Mouse (Mus musculus): ENCODE results near the gene Lgals1. TPM values are rescaled to one million over a fixed set of nuclear protein-coding genes. Genes with fewer than 3 reads are reported as not detected.

Lgals1 gene
- 1,085 and 1,245 TPM in 2 replicates for polyA plus RNA-seq (2012; ENCODE audit: insufficient read depth, insufficient read length, missing spikeins)

DNA sequence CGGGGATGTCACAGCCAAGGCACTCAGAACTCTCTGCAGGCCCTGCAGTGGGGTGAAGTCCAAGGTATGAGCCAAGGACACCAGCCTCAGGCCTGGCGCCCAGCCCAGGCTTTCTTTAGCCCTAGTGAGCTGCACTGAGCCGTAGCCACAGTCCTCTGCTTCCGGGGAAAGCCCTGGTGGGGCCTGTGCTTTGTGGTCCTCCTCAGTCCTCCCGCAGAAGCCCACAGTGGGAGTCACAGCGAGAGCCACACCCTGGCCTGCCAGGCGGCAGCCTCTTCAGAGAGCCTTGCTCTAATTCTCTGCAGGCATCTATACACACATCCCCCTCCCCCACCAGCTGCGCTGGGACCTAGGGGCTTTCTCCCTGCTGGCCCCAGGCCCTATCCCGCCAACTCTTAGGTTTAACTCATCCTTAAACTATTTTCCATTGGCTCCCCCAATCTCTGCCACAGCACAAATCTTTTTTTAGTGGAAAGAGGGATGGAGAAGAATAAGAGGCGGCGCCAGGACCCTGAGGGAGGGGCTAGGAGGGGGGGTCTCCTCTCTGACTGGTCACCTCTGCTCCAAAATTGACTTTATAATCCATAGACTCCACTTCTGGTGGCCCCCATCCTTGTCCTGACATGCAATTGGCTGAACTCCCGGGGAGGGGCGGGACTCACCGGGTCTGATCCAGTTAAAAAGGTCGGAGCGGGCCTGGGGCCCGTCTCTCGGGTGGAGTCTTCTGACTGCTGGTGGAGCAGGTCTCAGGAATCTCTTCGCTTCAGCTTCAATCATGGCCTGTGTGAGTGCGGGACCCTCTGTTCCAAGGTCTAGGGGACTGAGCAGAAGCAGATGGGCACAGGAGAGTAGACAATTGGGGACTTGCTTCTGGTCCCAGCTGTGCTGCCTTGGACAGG is at the start of gene Lgals1:
TSS of gene Lgals1 (plus strand) at position 705 of the 899 bp plus-strand sequence.
- TF ChIP-seq POLR2A (IDR thresholded peaks at IDR 0.05; ENCODE audit: borderline replicate concordance, low read depth, low read length) = peak; percentile 98
- no peak for TF ChIP-seq CTCF (IDR thresholded peaks at IDR 0.05; ENCODE audit: low read depth, low read length)

DNA sequence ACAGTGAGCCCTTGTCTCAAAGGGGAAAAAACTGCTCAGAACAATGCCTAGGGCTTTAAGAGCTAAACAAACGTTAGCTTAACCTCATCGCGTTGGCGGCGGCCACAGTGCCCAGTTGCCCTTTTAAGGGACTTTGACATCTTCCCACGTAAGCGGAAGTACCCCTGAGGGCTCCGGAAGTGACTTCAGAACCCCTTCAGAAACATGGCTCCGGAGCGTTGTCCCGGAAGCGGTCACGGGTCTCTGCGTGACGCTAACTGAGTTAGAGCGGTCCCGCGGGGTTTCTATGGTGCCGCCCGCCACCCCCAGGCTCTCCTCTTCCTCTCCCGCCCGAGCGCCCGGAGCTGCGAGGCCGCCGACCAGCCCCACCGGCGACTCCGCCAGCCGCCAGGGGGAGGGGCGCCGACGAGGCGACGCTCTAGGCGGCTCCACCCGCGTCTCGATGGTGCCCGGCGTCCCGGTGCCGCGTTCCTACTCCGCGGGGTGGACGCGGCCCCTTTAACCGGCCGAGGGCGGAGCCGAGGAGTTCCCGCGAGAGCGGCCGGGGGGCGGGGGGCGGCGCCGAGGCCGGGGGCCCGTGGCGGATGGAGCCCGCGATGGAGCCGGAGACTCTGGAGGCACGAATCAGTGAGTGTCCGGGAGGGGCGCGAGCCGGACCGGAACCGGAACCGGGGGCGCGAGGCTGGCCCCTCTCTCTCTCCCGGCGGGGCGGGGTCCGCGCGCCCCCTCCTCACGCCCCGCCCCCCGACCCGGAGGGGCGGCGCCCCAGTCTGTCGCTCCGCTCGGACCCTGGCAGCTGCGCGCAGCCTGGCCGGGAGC is 49.3 kb upstream of the Lgals1 start, which contains the start of gene Gga1:
TSS of gene Gga1 (plus strand) at position 200 of the 819 bp plus-strand sequence.
- peaks cover 22% of the 10 kb centered on the region for H3K4me1 ChIP-seq (ENCODE audit: control insufficient read depth, insufficient read depth, low read length)
- TF ChIP-seq POLR2A (IDR thresholded peaks at IDR 0.05; ENCODE audit: borderline replicate concordance, low read depth, low read length) = no peak
- TF ChIP-seq CTCF (IDR thresholded peaks at IDR 0.05; ENCODE audit: low read depth, low read length) = no peak

More for the DNA sequence above, at the start of gene Lgals1:
- H3K4me3 ChIP-seq (ENCODE audit: insufficient read depth, low read length) = peak within 1 kb of the TSS; percentile 87
- H3K27ac ChIP-seq (ENCODE audit: insufficient read depth, low read depth, low read length) = peak within 1 kb of the TSS; percentile 93
- peaks cover 17% of the 10 kb centered on the region for H3K4me1 ChIP-seq (ENCODE audit: control insufficient read depth, insufficient read depth, low read length)

DNA sequence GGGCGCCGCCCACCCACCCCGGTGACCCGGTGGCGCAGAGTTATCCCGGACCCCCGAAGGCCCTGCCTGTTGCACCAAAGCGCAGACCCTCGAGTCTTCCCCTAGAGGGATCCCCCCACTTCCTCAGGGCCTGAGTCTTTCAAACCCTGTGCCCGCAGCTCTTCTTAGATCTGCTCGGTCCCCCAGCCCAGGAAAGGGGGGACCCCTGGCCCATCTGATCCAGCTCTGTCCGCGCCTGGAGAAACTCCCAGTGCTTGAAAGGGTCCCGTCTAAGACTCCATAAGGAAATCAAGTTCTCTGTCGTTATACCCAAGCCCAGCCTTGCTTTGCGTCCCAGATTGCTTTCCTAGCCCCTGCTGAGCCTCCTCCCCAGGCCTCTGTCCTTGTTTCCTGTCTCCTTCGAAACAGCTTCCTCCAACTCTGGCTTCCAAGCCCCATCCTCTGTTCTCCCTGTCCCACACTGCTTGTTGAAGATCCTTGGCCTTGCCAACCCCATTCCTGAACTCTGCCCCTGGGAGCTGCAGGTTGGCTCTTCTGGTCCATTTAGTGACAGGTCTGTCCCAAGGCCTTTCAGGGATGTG is 48.6 kb upstream of the Lgals1 start:
- Histone ChIP-seq H3K4me1 (ENCODE audit: control insufficient read depth, insufficient read depth, low read length) (peaks cover 22% of the 10 kb centered on the region), H3K4me3 (ENCODE audit: insufficient read depth, low read length) (peak overlapping the region; percentile 65), H3K27ac (ENCODE audit: insufficient read depth, low read depth, low read length) (peak overlapping the region; percentile 90)
- TF ChIP-seq POLR2A (IDR thresholded peaks at IDR 0.05; ENCODE audit: borderline replicate concordance, low read depth, low read length) (no peak), CTCF (IDR thresholded peaks at IDR 0.05; ENCODE audit: low read depth, low read length) (0 out of 2 replicates have a peak, but pooled peaks have one; percentile 9)

More for the DNA sequence above, 49.3 kb upstream of the Lgals1 start, which contains the start of gene Gga1:
- Histone ChIP-seq H3K4me3 (ENCODE audit: insufficient read depth, low read length) (peak within 1 kb of the TSS; percentile 65), H3K27ac (ENCODE audit: insufficient read depth, low read depth, low read length) (peak within 1 kb of the TSS; percentile 90)

DNA sequence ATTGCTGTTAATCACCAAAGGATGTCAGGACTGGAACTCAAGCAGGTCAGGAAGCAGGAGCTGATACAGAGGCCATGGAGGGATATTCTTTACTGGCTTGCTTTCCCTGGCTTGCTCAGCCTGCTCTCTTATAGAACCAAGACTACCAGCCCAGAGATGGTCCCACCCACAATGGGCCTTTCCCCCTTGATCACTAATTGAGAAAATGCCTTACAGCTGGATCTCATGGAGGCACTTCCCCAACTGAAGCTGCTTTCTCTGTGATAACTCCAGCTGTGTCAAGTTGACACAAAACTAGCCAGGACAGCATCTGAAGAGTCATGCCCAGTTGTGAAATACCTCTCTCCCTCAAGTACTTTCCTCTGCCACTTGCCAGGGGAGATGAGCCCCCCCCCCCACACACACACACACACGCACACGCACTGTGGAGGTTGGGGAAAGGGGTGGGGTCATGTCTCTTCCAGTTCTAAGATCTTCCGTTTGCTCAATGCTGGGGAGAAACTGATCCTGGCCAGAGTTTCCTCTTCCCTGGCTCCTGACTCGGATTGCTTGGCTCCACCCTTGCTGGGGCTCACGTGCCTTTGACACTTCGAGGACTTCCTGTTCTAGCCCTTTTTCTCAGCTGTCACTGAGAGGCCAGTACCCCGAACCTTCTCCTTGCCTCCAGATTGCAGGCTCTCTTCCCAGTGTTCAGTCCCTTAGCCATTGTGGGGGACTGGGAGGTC is 47.6 kb upstream of the Lgals1 start:
- H3K4me1 ChIP-seq (ENCODE audit: control insufficient read depth, insufficient read depth, low read length) = peaks cover 22% of the 10 kb centered on the region
- peak overlapping the region; percentile 41 for H3K4me3 ChIP-seq (ENCODE audit: insufficient read depth, low read length)
- H3K27ac ChIP-seq (ENCODE audit: insufficient read depth, low read depth, low read length) = peak overlapping the region; percentile 91

DNA sequence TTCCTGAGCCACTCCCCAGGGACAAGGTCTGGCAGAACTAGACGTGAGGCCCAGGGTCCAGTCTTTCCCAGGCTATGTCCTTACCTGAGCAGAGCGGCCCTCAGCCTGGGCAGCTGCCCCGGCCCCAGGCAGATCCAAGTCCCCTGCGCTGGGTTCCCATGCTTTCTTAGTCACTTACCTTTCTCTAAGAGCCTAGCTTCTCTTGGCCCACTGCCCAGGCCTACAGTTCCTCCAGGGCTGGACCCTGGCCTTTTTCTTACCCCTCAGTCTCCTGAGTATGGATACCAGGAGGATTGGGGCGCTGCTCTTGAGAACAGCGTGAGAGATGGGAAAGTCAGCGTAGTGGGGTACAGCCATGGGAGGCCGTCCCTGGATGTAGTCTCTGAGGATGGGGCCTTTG is 46.1 kb upstream of the Lgals1 start:
- Histone ChIP-seq H3K4me3 (ENCODE audit: insufficient read depth, low read length) (no peak overlapping the region), H3K27ac (ENCODE audit: insufficient read depth, low read depth, low read length) (no peak overlapping the region), H3K4me1 (ENCODE audit: control insufficient read depth, insufficient read depth, low read length) (peaks cover 22% of the 10 kb centered on the region)
- TF ChIP-seq CTCF (IDR thresholded peaks at IDR 0.05; ENCODE audit: low read depth, low read length) (no peak), POLR2A (IDR thresholded peaks at IDR 0.05; ENCODE audit: borderline replicate concordance, low read depth, low read length) (no peak)

DNA sequence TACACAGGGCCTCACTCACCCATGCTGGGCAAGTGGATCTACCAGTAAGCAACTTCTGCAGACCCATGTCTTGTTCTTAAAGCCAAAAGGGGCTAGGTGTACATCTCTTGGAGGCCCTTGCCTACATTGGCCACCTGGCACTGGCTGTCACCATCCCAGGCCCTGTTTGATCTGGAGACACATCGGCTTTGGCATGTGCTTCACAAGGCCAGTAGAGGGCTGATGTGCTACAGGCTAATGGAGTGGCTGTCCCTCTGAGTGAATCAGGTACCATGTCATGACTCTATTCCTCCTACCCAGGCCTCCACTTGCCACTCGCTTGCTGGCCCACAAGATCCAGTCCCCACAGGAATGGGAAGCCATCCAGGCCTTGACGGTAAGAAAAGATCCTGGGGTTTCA is 44.7 kb upstream of the Lgals1 start:
- no peak overlapping the region for H3K27ac ChIP-seq (ENCODE audit: insufficient read depth, low read depth, low read length)
- no peak overlapping the region for H3K4me3 ChIP-seq (ENCODE audit: insufficient read depth, low read length)
- TF ChIP-seq CTCF (IDR thresholded peaks at IDR 0.05; ENCODE audit: low read depth, low read length) = no peak
- TF ChIP-seq POLR2A (IDR thresholded peaks at IDR 0.05; ENCODE audit: borderline replicate concordance, low read depth, low read length) = no peak
- H3K4me1 ChIP-seq (ENCODE audit: control insufficient read depth, insufficient read depth, low read length) = peaks cover 16% of the 10 kb centered on the region

DNA sequence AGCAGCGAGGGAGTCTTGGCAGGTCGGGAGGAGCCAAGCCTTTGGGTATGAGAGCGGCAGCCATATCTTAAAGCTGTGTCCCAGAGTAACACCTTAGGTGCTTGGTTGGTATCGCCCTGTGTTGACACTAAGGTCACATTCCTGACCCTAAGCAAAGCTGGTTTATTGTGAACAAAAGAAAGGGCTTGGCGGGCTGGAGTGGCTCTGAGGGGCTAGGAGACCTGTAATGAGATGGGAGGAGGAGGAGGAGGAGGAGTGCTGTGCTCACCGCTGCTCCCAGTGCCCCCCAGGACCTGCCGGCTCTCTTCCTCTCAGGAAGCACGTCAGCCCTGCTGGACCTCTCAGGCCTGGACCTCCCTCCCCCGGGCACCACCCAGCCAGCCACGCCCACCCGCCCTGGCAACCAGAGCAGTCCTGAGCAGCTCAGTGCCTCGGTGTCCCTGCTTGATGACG is 37.1 kb upstream of the Lgals1 start:
- no peak for TF ChIP-seq CTCF (IDR thresholded peaks at IDR 0.05; ENCODE audit: low read depth, low read length)
- TF ChIP-seq POLR2A (IDR thresholded peaks at IDR 0.05; ENCODE audit: borderline replicate concordance, low read depth, low read length) = no peak
- no peak overlapping the region for H3K27ac ChIP-seq (ENCODE audit: insufficient read depth, low read depth, low read length)
- no peak overlapping the region for H3K4me3 ChIP-seq (ENCODE audit: insufficient read depth, low read length)
- peaks cover 10% of the 10 kb centered on the region for H3K4me1 ChIP-seq (ENCODE audit: control insufficient read depth, insufficient read depth, low read length)

DNA sequence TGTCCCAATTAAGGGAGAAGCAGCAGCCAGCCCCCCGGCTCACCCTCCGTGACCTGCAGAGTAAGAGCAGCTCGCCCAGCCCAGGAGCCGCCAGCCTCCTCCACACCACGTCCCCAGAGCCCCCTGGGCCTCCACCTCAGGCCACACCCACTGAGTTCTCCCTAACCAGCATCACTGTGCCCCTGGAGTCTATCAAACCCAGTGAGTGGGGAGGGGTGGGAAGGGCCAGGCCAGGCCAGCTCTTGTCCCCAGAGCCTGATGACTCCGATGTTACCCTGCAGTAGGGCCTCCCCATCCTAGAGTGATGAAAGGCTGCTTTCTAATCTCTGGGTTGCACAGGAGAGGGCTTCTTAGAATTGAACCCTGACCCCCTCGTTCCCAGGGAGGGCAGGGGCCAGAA is 34.1 kb upstream of the Lgals1 start:
- Histone ChIP-seq H3K4me3 (ENCODE audit: insufficient read depth, low read length) (no peak overlapping the region), H3K4me1 (ENCODE audit: control insufficient read depth, insufficient read depth, low read length) (peaks cover 32% of the 10 kb centered on the region), H3K27ac (ENCODE audit: insufficient read depth, low read depth, low read length) (no peak overlapping the region)
- TF ChIP-seq CTCF (IDR thresholded peaks at IDR 0.05; ENCODE audit: low read depth, low read length) = no peak
- TF ChIP-seq POLR2A (IDR thresholded peaks at IDR 0.05; ENCODE audit: borderline replicate concordance, low read depth, low read length) = no peak

DNA sequence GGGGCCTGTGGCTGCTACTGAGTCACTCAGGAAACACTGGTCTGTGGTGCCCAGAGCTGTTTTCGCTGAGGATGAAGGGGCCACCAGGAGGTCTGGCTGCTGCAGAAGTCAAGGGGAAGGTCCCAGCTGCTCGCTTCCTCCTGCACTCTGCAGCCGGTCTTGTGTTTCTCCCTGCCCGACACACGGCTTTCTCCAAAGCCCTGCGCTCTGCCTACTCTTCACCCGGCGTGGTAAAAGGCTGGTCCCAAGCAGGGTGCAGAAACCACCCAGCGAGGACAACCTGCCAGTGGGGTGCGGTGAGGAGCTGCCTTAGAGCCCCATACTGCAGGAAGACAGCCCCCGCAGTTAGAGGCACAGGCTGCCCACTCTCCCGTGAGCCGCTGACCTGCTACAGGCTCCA is 31.8 kb upstream of the Lgals1 start:
- peak overlapping the region; percentile 54 for H3K27ac ChIP-seq (ENCODE audit: insufficient read depth, low read depth, low read length)
- no peak for TF ChIP-seq POLR2A (IDR thresholded peaks at IDR 0.05; ENCODE audit: borderline replicate concordance, low read depth, low read length)
- TF ChIP-seq CTCF (IDR thresholded peaks at IDR 0.05; ENCODE audit: low read depth, low read length) = no peak
- no peak overlapping the region for H3K4me3 ChIP-seq (ENCODE audit: insufficient read depth, low read length)
- H3K4me1 ChIP-seq (ENCODE audit: control insufficient read depth, insufficient read depth, low read length) = peaks cover 42% of the 10 kb centered on the region

Measured in bone marrow macrophage, adult 2 months (primary cell).